Mouse (Mus musculus): ENCODE measurements around the gene Tmc5. TPM values are rescaled to one million over a fixed set of nuclear protein-coding genes. Genes with fewer than 3 reads are reported as not detected.

Tmc5 gene
- polyA plus RNA-seq, 1 experiment from 2014 or later: 0.27 TPM

DNA sequence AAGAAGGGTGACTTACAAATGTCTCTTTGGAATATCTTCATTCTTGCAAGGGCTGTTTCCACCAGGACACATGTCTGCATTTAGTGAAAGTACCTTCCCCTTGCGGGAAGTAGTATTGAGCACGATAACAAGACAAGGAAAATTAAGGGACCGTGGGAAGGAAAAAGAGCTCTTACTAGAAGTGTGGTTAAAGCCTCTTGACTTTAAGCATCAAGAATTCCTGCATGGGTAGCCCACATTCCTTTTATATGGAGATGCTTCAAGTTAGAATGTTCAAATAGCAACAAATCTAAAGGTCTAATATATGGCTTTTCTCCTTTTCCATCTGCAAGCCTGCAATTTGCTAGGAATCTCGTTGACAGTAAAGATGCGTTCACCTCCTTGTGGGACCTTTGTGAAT, 109.4 kb downstream of the Tmc5 start:
- 94% methylated on average over 5 of the region's 5 CpGs for WGBS
- H3K4me2 ChIP-seq (ENCODE audit: low read length): no peak overlapping the region

DNA sequence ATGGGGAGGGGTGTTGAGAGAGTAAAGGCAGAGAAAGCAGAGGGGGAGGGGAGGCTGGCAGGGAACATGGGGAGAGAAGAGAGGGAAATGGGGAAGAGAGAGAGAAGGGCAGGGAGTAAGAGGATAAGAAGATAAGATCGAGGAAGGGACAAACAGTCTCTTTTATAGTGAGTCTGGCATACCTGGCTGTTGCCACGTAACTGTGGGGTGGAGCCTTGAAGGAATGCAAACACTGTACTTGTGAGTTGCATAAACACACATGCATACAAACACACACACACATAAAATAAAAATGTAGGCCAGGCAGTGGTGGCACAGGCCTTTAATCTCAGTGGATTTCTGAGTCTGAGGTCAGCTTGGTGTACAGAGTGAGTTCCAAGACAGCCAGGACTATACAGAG, 110.1 kb downstream of the Tmc5 start:
- no peak overlapping the region for H3K4me2 ChIP-seq (ENCODE audit: low read length)
- 81% methylated on average over 2 of the region's 2 CpGs for WGBS
- no peak for DNase-seq (ENCODE audit: low spot score)

More for the DNA sequence above, 109.4 kb downstream of the Tmc5 start:
- Histone ChIP-seq H3K9ac (ENCODE audit: low read length) (no peak overlapping the region), H3K9me3 (replicated peaks; ENCODE audit: control insufficient read depth, low read length) (no peaks in the 10 kb centered on the region), H3K27me3 (replicated peaks; ENCODE audit: control insufficient read depth, insufficient read depth, low read length) (no peaks in the 10 kb centered on the region), H3K27ac (ENCODE audit: low read depth, low read length) (no peak overlapping the region), H3K36me3 (ENCODE audit: control insufficient read depth, insufficient read depth, low read length) (peaks cover 9% of the 10 kb centered on the region; the same call in 1 of the 2 replicates), H3K4me3 (ENCODE audit: low read depth, low read length) (no peak overlapping the region), H3K4me1 (ENCODE audit: control insufficient read depth, insufficient read depth, low read length) (peaks cover 21% of the 10 kb centered on the region)
- DNase-seq (ENCODE audit: low spot score): no peak
- ATAC-seq: no peak

GRCm38 (mm10) chr7:118708002-118708401, 110.9 kb downstream of the Tmc5 start:
- H3K9ac ChIP-seq (ENCODE audit: low read length): no peak overlapping the region
- ATAC-seq (no peak), DNase-seq (ENCODE audit: low spot score) (no peak)
- H3K27me3 ChIP-seq (replicated peaks; ENCODE audit: control insufficient read depth, insufficient read depth, low read length): no peaks in the 10 kb centered on the region
- H3K9me3 ChIP-seq (replicated peaks; ENCODE audit: control insufficient read depth, low read length): no peaks in the 10 kb centered on the region
- no peak overlapping the region for H3K4me3 ChIP-seq (ENCODE audit: low read depth, low read length)
- H3K36me3 ChIP-seq (ENCODE audit: control insufficient read depth, insufficient read depth, low read length): no peaks in the 10 kb centered on the region
- no peak overlapping the region for H3K4me2 ChIP-seq (ENCODE audit: low read length)
- 75% methylated on average over 4 of the region's 4 CpGs for WGBS
- no peak overlapping the region for H3K27ac ChIP-seq (ENCODE audit: low read depth, low read length)
- peaks cover 21% of the 10 kb centered on the region for H3K4me1 ChIP-seq (ENCODE audit: control insufficient read depth, insufficient read depth, low read length)

More for the DNA sequence above, 110.1 kb downstream of the Tmc5 start:
- no peak overlapping the region for H3K9ac ChIP-seq (ENCODE audit: low read length)
- H3K27me3 ChIP-seq (replicated peaks; ENCODE audit: control insufficient read depth, insufficient read depth, low read length): no peaks in the 10 kb centered on the region
- peaks cover 21% of the 10 kb centered on the region for H3K4me1 ChIP-seq (ENCODE audit: control insufficient read depth, insufficient read depth, low read length)
- H3K4me3 ChIP-seq (ENCODE audit: low read depth, low read length): no peak overlapping the region
- no peaks in the 10 kb centered on the region for H3K9me3 ChIP-seq (replicated peaks; ENCODE audit: control insufficient read depth, low read length)
- H3K27ac ChIP-seq (ENCODE audit: low read depth, low read length): no peak overlapping the region
- H3K36me3 ChIP-seq (ENCODE audit: control insufficient read depth, insufficient read depth, low read length): peaks cover 2% of the 10 kb centered on the region; the same call in 1 of the 2 replicates
- ATAC-seq: no peak

- ATAC-seq (no peak), DNase-seq (ENCODE audit: low spot score) (no peak)
- WGBS: 73% methylated on average over 5 of the region's 5 CpGs
Observed at GRCm38 (mm10) chr7:118710776-118711175, 113.7 kb downstream of the Tmc5 start.

DNA sequence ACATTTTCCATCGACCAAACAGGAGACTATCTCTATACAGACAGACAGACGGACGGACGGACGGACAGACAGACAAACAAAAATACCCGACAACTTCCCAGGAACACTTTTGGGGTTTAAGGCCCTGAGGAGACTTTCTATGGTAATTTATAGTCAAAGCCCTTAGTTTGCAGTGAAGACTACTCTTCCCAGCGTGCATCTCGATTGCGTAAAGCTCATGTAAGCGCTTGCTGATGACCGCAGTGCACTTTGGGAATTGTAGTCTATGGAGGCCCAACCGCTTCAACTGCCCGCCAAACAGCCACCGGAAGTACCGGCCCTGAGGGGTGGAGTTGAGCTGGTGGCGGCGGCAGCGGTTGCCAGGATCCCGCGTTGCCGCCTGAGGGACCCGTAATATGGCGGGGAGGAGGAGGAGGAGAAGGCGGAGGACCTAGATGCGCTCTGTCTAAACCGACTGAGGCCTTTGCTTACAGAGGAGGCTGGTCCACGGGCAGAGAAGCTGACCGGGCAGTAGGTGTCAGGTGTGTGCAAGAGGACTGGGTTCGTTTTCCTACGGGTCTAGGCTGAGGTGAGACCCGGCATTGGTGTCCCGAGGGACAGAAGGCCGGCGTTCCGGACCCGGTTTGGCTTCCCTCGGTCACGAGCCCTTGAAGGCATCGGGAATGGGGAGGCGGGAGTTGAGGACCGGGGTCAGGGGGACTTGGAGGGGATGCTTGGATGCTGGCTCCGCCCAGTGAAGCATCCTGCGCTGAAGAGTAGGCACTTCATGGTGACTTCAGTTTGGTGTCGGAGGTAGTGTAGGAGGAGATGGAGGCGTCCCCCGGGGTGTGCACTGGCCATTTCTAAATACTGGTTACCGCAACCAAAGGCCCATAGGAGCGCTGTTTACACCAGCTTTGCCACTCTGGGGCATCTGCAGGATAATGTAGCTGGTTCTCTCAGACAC, 115.4 kb downstream of the Tmc5 start, which contains the start of gene Ccp110:
Gene Ccp110, plus strand, starts transcription at position 325 of the 946 bp plus-strand sequence.
- DNase-seq (ENCODE audit: low spot score) (peak; percentile 99), ATAC-seq (peak; percentile 99)
- H3K9me3 ChIP-seq (replicated peaks; ENCODE audit: control insufficient read depth, low read length): no peaks in the 10 kb centered on the region
- peaks cover 6% of the 10 kb centered on the region; the same call in 1 of the 2 replicates for H3K4me1 ChIP-seq (ENCODE audit: control insufficient read depth, insufficient read depth, low read length)
- peaks cover 19% of the 10 kb centered on the region for H3K36me3 ChIP-seq (ENCODE audit: control insufficient read depth, insufficient read depth, low read length)
- under 1% methylated on average over 48 of the region's 48 CpGs for WGBS
- peak within 1 kb of the TSS; percentile 60 for H3K4me2 ChIP-seq (ENCODE audit: low read length)
- no peaks in the 10 kb centered on the region for H3K27me3 ChIP-seq (replicated peaks; ENCODE audit: control insufficient read depth, insufficient read depth, low read length)
- peak within 1 kb of the TSS; percentile 79 for H3K9ac ChIP-seq (ENCODE audit: low read length)
- H3K27ac ChIP-seq (ENCODE audit: low read depth, low read length): peak within 1 kb of the TSS; percentile 61; the same call in 1 of the 2 replicates
- H3K4me3 ChIP-seq (ENCODE audit: low read depth, low read length): peak within 1 kb of the TSS; percentile 69

More at GRCm38 (mm10) chr7:118710776-118711175, 113.7 kb downstream of the Tmc5 start:
- H3K9ac ChIP-seq (ENCODE audit: low read length): no peak overlapping the region
- H3K4me3 ChIP-seq (ENCODE audit: low read depth, low read length): no peak overlapping the region
- H3K36me3 ChIP-seq (ENCODE audit: control insufficient read depth, insufficient read depth, low read length): peaks cover 12% of the 10 kb centered on the region
- no peak overlapping the region for H3K27ac ChIP-seq (ENCODE audit: low read depth, low read length)
- no peak overlapping the region for H3K4me2 ChIP-seq (ENCODE audit: low read length)
- H3K27me3 ChIP-seq (replicated peaks; ENCODE audit: control insufficient read depth, insufficient read depth, low read length): no peaks in the 10 kb centered on the region
- H3K9me3 ChIP-seq (replicated peaks; ENCODE audit: control insufficient read depth, low read length): no peaks in the 10 kb centered on the region
- peaks cover 10% of the 10 kb centered on the region; the same call in 1 of the 2 replicates for H3K4me1 ChIP-seq (ENCODE audit: control insufficient read depth, insufficient read depth, low read length)

DNA sequence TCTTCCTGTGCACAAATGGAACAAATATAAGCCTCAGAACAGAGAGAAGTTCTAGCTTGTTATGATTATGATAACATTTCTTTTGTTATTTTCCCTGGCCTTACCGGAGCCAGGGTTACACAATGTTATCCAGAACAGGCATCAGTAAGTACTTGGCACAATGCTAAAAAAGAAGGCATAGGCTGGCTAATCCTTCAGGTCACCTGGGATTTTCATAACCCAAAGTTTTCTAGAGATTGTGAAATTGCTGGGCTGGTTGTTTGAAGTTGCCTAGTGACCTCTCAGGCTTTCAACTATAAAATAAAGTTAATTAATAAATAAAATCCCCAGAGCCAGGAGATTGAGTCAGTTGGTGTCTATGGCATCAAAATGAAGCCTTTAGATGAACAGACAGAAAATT, 117.8 kb downstream of the Tmc5 start:
- no peak overlapping the region for H3K4me2 ChIP-seq (ENCODE audit: low read length)
- WGBS: 95% methylated on average over 1 of the region's 1 CpGs

DNA sequence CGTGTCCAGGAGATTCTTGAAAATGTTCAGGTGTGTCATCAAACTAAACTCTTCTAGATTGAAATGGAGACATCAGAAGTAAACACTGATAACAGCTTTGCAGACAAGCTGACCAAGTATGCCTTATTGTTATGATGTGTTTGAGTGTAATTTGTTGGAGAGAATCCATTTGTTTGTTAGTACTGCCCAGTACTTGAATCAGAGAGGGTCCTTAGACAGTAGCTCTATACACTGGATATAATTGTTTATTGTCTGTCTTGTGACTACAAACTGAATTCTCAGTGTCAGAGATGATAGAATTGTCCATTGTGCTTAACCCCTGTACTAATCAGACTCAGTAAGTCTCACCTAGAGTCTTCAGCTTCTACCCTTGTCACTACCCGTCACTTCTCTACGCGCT, 121.0 kb downstream of the Tmc5 start:
- ATAC-seq (no peak), DNase-seq (ENCODE audit: low spot score) (no peak)
- WGBS: 96% methylated on average over 4 of the region's 4 CpGs
- Histone ChIP-seq H3K4me1 (ENCODE audit: control insufficient read depth, insufficient read depth, low read length) (peaks cover 6% of the 10 kb centered on the region; the same call in 1 of the 2 replicates), H3K4me2 (ENCODE audit: low read length) (no peak overlapping the region), H3K9me3 (replicated peaks; ENCODE audit: control insufficient read depth, low read length) (no peaks in the 10 kb centered on the region), H3K9ac (ENCODE audit: low read length) (no peak overlapping the region), H3K27me3 (replicated peaks; ENCODE audit: control insufficient read depth, insufficient read depth, low read length) (no peaks in the 10 kb centered on the region), H3K4me3 (ENCODE audit: low read depth, low read length) (no peak overlapping the region), H3K27ac (ENCODE audit: low read depth, low read length) (no peak overlapping the region), H3K36me3 (ENCODE audit: control insufficient read depth, insufficient read depth, low read length) (peaks cover 59% of the 10 kb centered on the region)

More for the DNA sequence above, 117.8 kb downstream of the Tmc5 start:
- Histone ChIP-seq H3K36me3 (ENCODE audit: control insufficient read depth, insufficient read depth, low read length) (peaks cover 35% of the 10 kb centered on the region), H3K9me3 (replicated peaks; ENCODE audit: control insufficient read depth, low read length) (no peaks in the 10 kb centered on the region), H3K27ac (ENCODE audit: low read depth, low read length) (no peak overlapping the region), H3K9ac (ENCODE audit: low read length) (no peak overlapping the region), H3K4me3 (ENCODE audit: low read depth, low read length) (no peak overlapping the region), H3K27me3 (replicated peaks; ENCODE audit: control insufficient read depth, insufficient read depth, low read length) (no peaks in the 10 kb centered on the region), H3K4me1 (ENCODE audit: control insufficient read depth, insufficient read depth, low read length) (peaks cover 6% of the 10 kb centered on the region; the same call in 1 of the 2 replicates)
- no peak for DNase-seq (ENCODE audit: low spot score)
- ATAC-seq: no peak

DNA sequence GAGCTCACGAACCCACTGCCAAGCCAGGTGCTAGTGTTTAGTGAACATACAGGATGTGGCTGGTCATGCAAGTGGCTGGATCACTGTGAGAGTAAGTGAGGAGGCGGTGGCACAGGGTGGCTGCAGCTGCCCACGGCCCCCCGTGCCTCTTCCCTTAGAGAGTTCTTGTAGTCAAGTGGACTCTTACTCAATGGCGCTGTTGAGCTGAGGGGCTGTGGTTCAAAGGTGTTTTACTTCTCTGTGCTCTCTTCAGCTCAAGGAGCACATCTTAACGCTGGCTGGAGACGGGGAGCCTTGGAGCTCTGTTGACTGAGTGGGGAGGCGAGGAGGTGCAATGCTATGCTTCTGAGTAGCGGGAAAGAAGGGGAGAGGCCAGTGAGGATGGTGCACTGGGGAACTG, 126.8 kb downstream of the Tmc5 start:
- Histone ChIP-seq H3K4me3 (ENCODE audit: low read depth, low read length) (no peak overlapping the region), H3K4me2 (ENCODE audit: low read length) (no peak overlapping the region), H3K27me3 (replicated peaks; ENCODE audit: control insufficient read depth, insufficient read depth, low read length) (no peaks in the 10 kb centered on the region), H3K9ac (ENCODE audit: low read length) (no peak overlapping the region), H3K4me1 (ENCODE audit: control insufficient read depth, insufficient read depth, low read length) (no peaks in the 10 kb centered on the region), H3K9me3 (replicated peaks; ENCODE audit: control insufficient read depth, low read length) (no peaks in the 10 kb centered on the region), H3K27ac (ENCODE audit: low read depth, low read length) (no peak overlapping the region), H3K36me3 (ENCODE audit: control insufficient read depth, insufficient read depth, low read length) (peaks cover 78% of the 10 kb centered on the region)
- WGBS: 94% methylated on average over 9 of the region's 9 CpGs
- ATAC-seq: no peak
- DNase-seq (ENCODE audit: low spot score): no peak
